Mouse (Mus musculus): ENCODE data around the gene Pgm2.

- TF ChIP-seq CTCF (IDR thresholded peaks at IDR 0.05; ENCODE audit: borderline replicate concordance, extremely low read depth, insufficient read depth, insufficient read length) (0 out of 2 replicates have a peak, but pooled peaks have one; percentile 5), POLR2A (IDR thresholded peaks at IDR 0.05; ENCODE audit: borderline replicate concordance, extremely low read depth, insufficient read depth, insufficient read length, poor library complexity, severe bottlenecking) (0 out of 2 replicates have a peak, but pooled peaks have one; percentile 14)
Observed at GRCm38 (mm10) chr5:64159781-64160704, 67.3 kb downstream of the Pgm2 start.
